Mouse (Mus musculus): ENCODE measurements around the gene Stat5a.

DNA sequence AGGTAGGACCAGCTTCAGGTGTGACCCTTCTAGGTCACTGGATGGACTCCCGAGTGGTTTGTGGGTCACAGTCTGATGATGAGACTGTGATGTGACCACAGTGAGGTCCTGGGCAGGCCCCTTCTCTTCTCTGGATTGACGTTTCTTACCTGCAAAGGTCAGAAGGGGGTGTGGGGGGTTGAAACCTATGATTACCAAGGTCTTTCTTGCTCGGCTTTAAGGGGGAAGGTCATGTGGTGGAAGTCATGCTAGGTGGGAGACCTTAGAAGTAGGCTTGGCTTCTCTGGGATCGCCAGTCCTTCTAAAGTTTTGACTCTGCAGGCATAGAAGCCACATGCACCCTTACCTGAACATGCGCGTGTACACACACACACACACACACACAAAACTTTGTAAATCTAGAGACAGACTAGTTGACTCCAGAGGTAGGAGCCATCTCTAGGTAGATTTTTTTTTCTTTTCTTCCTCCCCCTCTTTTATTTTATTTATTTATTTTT, 476 bp downstream of the Stat5a start:
- TF ChIP-seq CTCF (IDR thresholded peaks at IDR 0.05; ENCODE audit: extremely low read depth, insufficient read depth, low read length), result no peak
- no peak for TF ChIP-seq POLR2A (IDR thresholded peaks at IDR 0.05; ENCODE audit: extremely low read depth, insufficient read depth, low read length)

Data from cortical plate, adult 2 months (tissue).